Mouse (Mus musculus) hindbrain, embryonic 16.5 days (tissue): Measurements from ENCODE around the gene Arhgef3. TPM values are rescaled to one million over a fixed set of nuclear protein-coding genes. Genes with fewer than 3 reads are reported as not detected.
A peak's percentile ranks its signal among the peaks of the same experiment; 100 is the strongest.

ENCODE experiments used
- ATAC-seq: fragments of 200-750 bp; cut with Nextera tagmentation; 2 replicates; pipeline ENCODE4 v1.8.0; 2017; ENCODE audit warnings: moderate TSS enrichment, moderate library complexity
- H3K27ac ChIP-seq: fragments of 300-500 bp; sonication (generic); 2 replicates; pipeline ENCODE4 v1.5.1; 2014; ENCODE audit warnings: low read depth, mild to moderate bottlenecking, control low read depth, low read length, moderate library complexity
- H3K27me3 ChIP-seq: fragments of 300-500 bp; sonication (generic); replicated peaks from 2 replicates; pipeline ENCODE4 v1.6.1; 2014; ENCODE audit warnings: low read length; ENCODE audit not compliant: control insufficient read depth, insufficient read depth
- H3K36me3 ChIP-seq: fragments of 300-500 bp; sonication (generic); 2 replicates; pipeline ENCODE4 v1.6.1; 2014; ENCODE audit warnings: mild to moderate bottlenecking, low read length, moderate library complexity, mixed read lengths; ENCODE audit not compliant: control insufficient read depth, insufficient read depth
- H3K4me1 ChIP-seq: fragments of 300-500 bp; sonication (generic); 2 replicates; pipeline ENCODE4 v1.6.1; 2014; ENCODE audit warnings: low read depth, low read length; ENCODE audit not compliant: control insufficient read depth, insufficient read depth
- H3K4me2 ChIP-seq: fragments of 300-500 bp; sonication (generic); 2 replicates; pipeline ENCODE4 v1.6.1; 2014; ENCODE audit warnings: mild to moderate bottlenecking, low read length, control low read depth, moderate library complexity
- H3K4me3 ChIP-seq: fragments of 300-500 bp; sonication (generic); 2 replicates; pipeline ENCODE4 v1.5.1; 2014; ENCODE audit warnings: mild to moderate bottlenecking, low read length, control low read depth, moderate library complexity
- H3K9ac ChIP-seq: fragments of 300-500 bp; sonication (generic); 2 replicates; pipeline ENCODE4 v1.6.1; 2014; ENCODE audit warnings: low read depth, mild to moderate bottlenecking, control low read depth, low read length, moderate library complexity
- H3K9me3 ChIP-seq: fragments of 300-500 bp; sonication (generic); 2 replicates; pipeline ENCODE4 v1.6.1; 2014; ENCODE audit warnings: mild to moderate bottlenecking, low read length, moderate library complexity; ENCODE audit not compliant: control insufficient read depth
- WGBS: fragments of 180-500 bp; shearing (Covaris S2); extraction: QIAGEN DNeasy Blood & Tissue Kit; methylation state at CpG from one replicate; pipeline ENCODE4 v1.1.7; 2014; 5-methylcytosine and 5-hydroxymethylcytosine counted together
- polyA plus RNA-seq: library from polyadenylated mRNA; unstranded; fragments of >200 nt; fragmentation: Nextera tagmentation; extraction: Ambion mirVana; gene quantifications from 2 replicates; pipeline ENCODE4 v1.2.1, GENCODE M21; 2015

Arhgef3 gene
- 16.0 and 18.4 TPM in 2 replicates for polyA plus RNA-seq

- H3K9me3 ChIP-seq = no peaks in the 10 kb centered on the region
- H3K36me3 ChIP-seq = no peaks in the 10 kb centered on the region
- H3K4me1 ChIP-seq = peaks cover 10% of the 10 kb centered on the region
- WGBS = 1% methylated on average over 57 of the region's 58 CpGs
- peak within 1 kb of the TSS; percentile 61 for H3K9ac ChIP-seq
- ATAC-seq = peak; percentile 87
- H3K4me2 ChIP-seq = peak within 1 kb of the TSS; percentile 100
- H3K27me3 ChIP-seq = peaks cover 19% of the 10 kb centered on the region
- H3K27ac ChIP-seq = no peak within 1 kb of the TSS
- H3K4me3 ChIP-seq = peak within 1 kb of the TSS; percentile 57
Observed at GRCm38 (mm10) chr14:27114362-27115274, at the start of gene Arhgef3. Gene Arhgef3, plus strand, starts transcription at chr14:27114899.

- Histone ChIP-seq H3K4me3 (no peak overlapping the region), H3K27ac (0 out of 2 replicates have a peak overlapping the region, but pooled peaks have one; percentile 48), H3K4me2 (0 out of 2 replicates have a peak overlapping the region, but pooled peaks have one; percentile 7), H3K4me1 (peaks cover 24% of the 10 kb centered on the region), H3K9ac (peak overlapping the region; percentile 51), H3K27me3 (no peaks in the 10 kb centered on the region), H3K9me3 (no peaks in the 10 kb centered on the region), H3K36me3 (no peaks in the 10 kb centered on the region)
- ATAC-seq = peak; percentile 21
- WGBS = 17% methylated on average over 9 of the region's 9 CpGs
Observed at GRCm38 (mm10) chr14:27066171-27066929, 48.3 kb upstream of the Arhgef3 start.

- Histone ChIP-seq H3K27ac (peak overlapping the region; percentile 39; the same call in 1 of the 2 replicates), H3K4me1 (peaks cover 24% of the 10 kb centered on the region), H3K4me3 (no peak overlapping the region), H3K36me3 (no peaks in the 10 kb centered on the region), H3K4me2 (no peak overlapping the region; the same call in 1 of the 2 replicates), H3K27me3 (no peaks in the 10 kb centered on the region), H3K9me3 (no peaks in the 10 kb centered on the region), H3K9ac (0 out of 2 replicates have a peak overlapping the region, but pooled peaks have one; percentile 5)
- WGBS = 23% methylated on average over 6 of the region's 6 CpGs
- ATAC-seq = peak; percentile 67
Observed at GRCm38 (mm10) chr14:27067866-27068271, 46.8 kb upstream of the Arhgef3 start.

- no peaks in the 10 kb centered on the region for H3K36me3 ChIP-seq
- H3K4me1 ChIP-seq = peaks cover 26% of the 10 kb centered on the region
- ATAC-seq = no peak
- H3K27ac ChIP-seq = no peak overlapping the region
- H3K9ac ChIP-seq = no peak overlapping the region
- WGBS = 36% methylated on average over 8 of the region's 8 CpGs
- H3K4me2 ChIP-seq = no peak overlapping the region
- H3K9me3 ChIP-seq = no peaks in the 10 kb centered on the region
- H3K27me3 ChIP-seq = no peaks in the 10 kb centered on the region
- no peak overlapping the region for H3K4me3 ChIP-seq
Observed at GRCm38 (mm10) chr14:27069434-27070097, 45.1 kb upstream of the Arhgef3 start.

- Histone ChIP-seq H3K27ac (no peak overlapping the region), H3K4me1 (peaks cover 29% of the 10 kb centered on the region)
- no peak for ATAC-seq
Observed at GRCm38 (mm10) chr14:27070128-27070527, 44.6 kb upstream of the Arhgef3 start.

GRCm38 (mm10) chr14:27070758-27071157 is 43.9 kb upstream of the Arhgef3 start:
- no peaks in the 10 kb centered on the region for H3K27me3 ChIP-seq
- H3K27ac ChIP-seq = no peak overlapping the region
- no peaks in the 10 kb centered on the region for H3K36me3 ChIP-seq
- H3K4me2 ChIP-seq = 0 out of 2 replicates have a peak overlapping the region, but pooled peaks have one; percentile 14
- peaks cover 32% of the 10 kb centered on the region for H3K4me1 ChIP-seq
- no peaks in the 10 kb centered on the region for H3K9me3 ChIP-seq
- ATAC-seq = no peak
- no peak overlapping the region for H3K9ac ChIP-seq
- H3K4me3 ChIP-seq = no peak overlapping the region
- 29% methylated on average over 9 of the region's 9 CpGs for WGBS

More at GRCm38 (mm10) chr14:27070128-27070527, 44.6 kb upstream of the Arhgef3 start:
- H3K27me3 ChIP-seq = no peaks in the 10 kb centered on the region
- WGBS = 49% methylated on average over 3 of the region's 3 CpGs
- no peak overlapping the region for H3K4me3 ChIP-seq
- no peak overlapping the region for H3K9ac ChIP-seq
- H3K4me2 ChIP-seq = no peak overlapping the region
- no peaks in the 10 kb centered on the region for H3K9me3 ChIP-seq
- H3K36me3 ChIP-seq = no peaks in the 10 kb centered on the region

- Histone ChIP-seq H3K36me3 (no peaks in the 10 kb centered on the region), H3K4me2 (no peak overlapping the region), H3K27me3 (no peaks in the 10 kb centered on the region), H3K4me3 (no peak overlapping the region), H3K9ac (no peak overlapping the region), H3K9me3 (no peaks in the 10 kb centered on the region), H3K27ac (no peak overlapping the region), H3K4me1 (peaks cover 24% of the 10 kb centered on the region)
- WGBS = 23% methylated on average over 3 of the region's 3 CpGs
- no peak for ATAC-seq
Observed at GRCm38 (mm10) chr14:27071985-27072384, 42.7 kb upstream of the Arhgef3 start.

- H3K27ac ChIP-seq = no peak overlapping the region
- no peak overlapping the region for H3K4me2 ChIP-seq
- peaks cover 14% of the 10 kb centered on the region for H3K4me1 ChIP-seq
- H3K27me3 ChIP-seq = no peaks in the 10 kb centered on the region
- H3K9me3 ChIP-seq = no peaks in the 10 kb centered on the region
- 73% methylated on average over 6 of the region's 6 CpGs for WGBS
- H3K9ac ChIP-seq = no peak overlapping the region
- H3K4me3 ChIP-seq = no peak overlapping the region
- no peak for ATAC-seq
- H3K36me3 ChIP-seq = no peaks in the 10 kb centered on the region
Observed at GRCm38 (mm10) chr14:27075084-27075483, 39.6 kb upstream of the Arhgef3 start.
